In the genomic region with DNA sequence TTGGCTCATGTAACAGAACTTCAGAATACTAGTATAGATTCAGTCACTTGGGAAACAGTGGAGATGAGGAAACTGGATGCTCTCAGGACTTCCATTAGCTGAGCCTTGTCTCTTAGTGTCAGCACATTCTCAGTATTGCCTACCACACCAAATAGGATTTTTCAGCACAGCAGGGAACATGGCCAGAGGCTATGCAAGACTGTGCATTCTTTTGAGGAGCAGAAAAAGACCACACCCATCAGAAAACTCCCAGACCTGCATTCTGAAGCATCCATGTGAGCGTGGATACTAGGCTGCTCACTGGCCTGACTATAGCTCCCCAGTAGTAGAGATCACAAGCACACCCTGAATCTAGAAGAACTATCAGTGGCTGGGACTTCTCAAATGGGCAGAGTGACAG, we compare ENCODE assay signal across 17 mouse cellular contexts.
"Had no signal": no experiment of that assay in that cellular context is flagged by ENCODE, and none has a peak within 500 bp of the region (broad histone marks: within the 10 kb centered on the region; RNA-seq: fewer than 3 reads in every experiment).

No protein-coding gene starts in this region.

- H3K4me3 ChIP-seq: midbrain, embryonic 13.5 days; midbrain, embryonic 15.5 days; neural tube, embryonic 13.5 days; neural tube, embryonic 15.5 days had no signal

- H3K4me2 ChIP-seq: lung, embryonic 14.5 days; midbrain, embryonic 11.5 days; midbrain, embryonic 13.5 days; midbrain, embryonic 15.5 days; neural tube, embryonic 13.5 days; neural tube, embryonic 15.5 days had no signal

- H3K4me1 ChIP-seq: midbrain, embryonic 13.5 days; midbrain, embryonic 15.5 days; neural tube, embryonic 13.5 days; neural tube, embryonic 15.5 days had no signal

- DNase-seq: lung, adult 18-20 months; lung, embryonic 14.5 days; lung, postnatal 10 days; lung, postnatal 4 days; retina, postnatal 1 day; right cerebral cortex, adult 18-20 months; right cerebral cortex, postnatal 25 days; right cerebral cortex, postnatal 4 days; spleen, adult 18-20 months; thymus, adult 18-20 months; thymus, postnatal 14 days; thymus, postnatal 36 days had no signal

- ATAC-seq: midbrain, embryonic 13.5 days; midbrain, embryonic 15.5 days had no signal

- H3K27ac ChIP-seq: midbrain, embryonic 13.5 days; midbrain, embryonic 15.5 days; neural tube, embryonic 13.5 days; neural tube, embryonic 15.5 days had no signal

- H3K36me3 ChIP-seq: midbrain, embryonic 13.5 days; midbrain, embryonic 15.5 days; neural tube, embryonic 13.5 days; neural tube, embryonic 15.5 days had no signal

- H3K9ac ChIP-seq: lung, embryonic 14.5 days; midbrain, embryonic 13.5 days; midbrain, embryonic 15.5 days; neural tube, embryonic 13.5 days; neural tube, embryonic 15.5 days had no signal

- H3K27me3 ChIP-seq: midbrain, embryonic 13.5 days; midbrain, embryonic 15.5 days; neural tube, embryonic 13.5 days; neural tube, embryonic 15.5 days had no signal

- H3K9me3 ChIP-seq: midbrain, embryonic 13.5 days; midbrain, embryonic 15.5 days; neural tube, embryonic 13.5 days; neural tube, embryonic 15.5 days had no signal
